Mouse (Mus musculus) liver, embryonic 11.5 days (tissue): ENCODE results near the gene Gas2. TPM values are rescaled to one million over a fixed set of nuclear protein-coding genes. Genes with fewer than 3 reads are reported as not detected.

Experiments used
- ATAC-seq: fragments of 200-750 bp; cut with Nextera tagmentation; replicated peaks from 2 replicates; pipeline ENCODE4 v1.8.0; 2017; ENCODE audit warnings: moderate number of reproducible peaks, mild to moderate bottlenecking, moderate TSS enrichment, moderate library complexity; ENCODE audit not compliant: low FRiP score
- DNase-seq: peaks from one replicate; pipeline ENCODE4 v3.0.0-alpha.2; 2017; ENCODE audit warnings: low spot score
- H3K27ac ChIP-seq: fragments of 300-500 bp; sonication (generic); 2 replicates; pipeline ENCODE4 v1.5.1; 2014; ENCODE audit warnings: mild to moderate bottlenecking, low read depth, low read length, control low read depth
- H3K27me3 ChIP-seq: fragments of 300-500 bp; sonication (generic); replicated peaks from 2 replicates; pipeline ENCODE4 v1.6.1; 2014; ENCODE audit warnings: low read length, mixed read lengths; ENCODE audit not compliant: control insufficient read depth, insufficient read depth
- H3K36me3 ChIP-seq: fragments of 300-500 bp; sonication (generic); 2 replicates; pipeline ENCODE4 v1.6.1; 2014; ENCODE audit warnings: mild to moderate bottlenecking, low read length, moderate library complexity, mixed read lengths; ENCODE audit not compliant: control insufficient read depth, insufficient read depth
- H3K4me1 ChIP-seq: fragments of 300-500 bp; sonication (generic); replicated peaks from 2 replicates; pipeline ENCODE4 v1.6.1; 2014; ENCODE audit warnings: low read length, mixed read lengths; ENCODE audit not compliant: control insufficient read depth, insufficient read depth
- H3K4me2 ChIP-seq: fragments of 300-500 bp; sonication (generic); 2 replicates; pipeline ENCODE4 v1.6.1; 2014; ENCODE audit warnings: mild to moderate bottlenecking, control low read depth, moderate library complexity
- H3K4me3 ChIP-seq: fragments of 300-500 bp; sonication (generic); 2 replicates; pipeline ENCODE4 v1.5.1; 2014; ENCODE audit warnings: low read depth, low read length, control low read depth
- H3K9ac ChIP-seq: fragments of 300-500 bp; sonication (generic); 2 replicates; pipeline ENCODE4 v1.6.1; 2014; ENCODE audit warnings: low read depth, low read length, control low read depth
- H3K9me3 ChIP-seq: fragments of 300-500 bp; sonication (generic); 2 replicates; pipeline ENCODE4 v1.6.1; 2016; ENCODE audit warnings: low read length, inconsistent platforms, mixed read lengths; ENCODE audit not compliant: control insufficient read depth
- WGBS: fragments of 180-500 bp; shearing (Covaris S2); extraction: QIAGEN DNeasy Blood & Tissue Kit; methylation state at CpG from one replicate; pipeline ENCODE4 v1.1.7; 2014; 5-methylcytosine and 5-hydroxymethylcytosine counted together
- polyA plus RNA-seq: library from polyadenylated mRNA; unstranded; fragments of >200 nt; fragmentation: Nextera tagmentation; extraction: Ambion mirVana; gene quantifications from 2 replicates; pipeline ENCODE4 v1.2.1, GENCODE M21; 2014

The Gas2 gene
- polyA plus RNA-seq, 1 experiment from 2014 or later, result 13.3 TPM

- Histone ChIP-seq H3K9me3 (no peaks in the 10 kb centered on the region), H3K27ac (no peak overlapping the region), H3K27me3 (no peaks in the 10 kb centered on the region), H3K36me3 (no peaks in the 10 kb centered on the region), H3K9ac (no peak overlapping the region), H3K4me1 (no peaks in the 10 kb centered on the region), H3K4me2 (no peak overlapping the region), H3K4me3 (no peak overlapping the region)
- DNase-seq (no peak), ATAC-seq (no peak)
- 84% methylated on average over 4 of the region's 4 CpGs for WGBS
Measured at GRCm38 (mm10) chr7:51893008-51893407, 31.2 kb downstream of the Gas2 start.

GRCm38 (mm10) chr7:51894133-51894801 lies 32.5 kb downstream of the Gas2 start:
- no peak for ATAC-seq
- H3K36me3 ChIP-seq, result no peaks in the 10 kb centered on the region
- WGBS, result 77% methylated on average over 4 of the region's 4 CpGs
- H3K27ac ChIP-seq, result no peak overlapping the region
- no peak for DNase-seq
- H3K9me3 ChIP-seq, result no peaks in the 10 kb centered on the region
- no peak overlapping the region for H3K9ac ChIP-seq
- no peaks in the 10 kb centered on the region for H3K4me1 ChIP-seq
- H3K4me2 ChIP-seq, result no peak overlapping the region
- H3K4me3 ChIP-seq, result no peak overlapping the region
- no peaks in the 10 kb centered on the region for H3K27me3 ChIP-seq

- ATAC-seq (no peak), DNase-seq (no peak)
- H3K4me2 ChIP-seq, result no peak overlapping the region
- H3K9me3 ChIP-seq, result no peaks in the 10 kb centered on the region
- H3K36me3 ChIP-seq, result no peaks in the 10 kb centered on the region
- H3K4me3 ChIP-seq, result no peak overlapping the region
- H3K4me1 ChIP-seq, result no peaks in the 10 kb centered on the region
- 67% methylated on average over 2 of the region's 2 CpGs for WGBS
- H3K9ac ChIP-seq, result no peak overlapping the region
- no peaks in the 10 kb centered on the region for H3K27me3 ChIP-seq
- no peak overlapping the region for H3K27ac ChIP-seq
Measured at GRCm38 (mm10) chr7:51894939-51895338, 33.1 kb downstream of the Gas2 start.

- Histone ChIP-seq H3K27me3 (no peaks in the 10 kb centered on the region), H3K27ac (no peak overlapping the region), H3K4me2 (no peak overlapping the region), H3K4me1 (no peaks in the 10 kb centered on the region), H3K9ac (no peak overlapping the region), H3K36me3 (no peaks in the 10 kb centered on the region), H3K4me3 (no peak overlapping the region), H3K9me3 (no peaks in the 10 kb centered on the region)
- ATAC-seq, result no peak
- DNase-seq, result no peak
- WGBS, result 82% methylated on average over 6 of the region's 6 CpGs
Measured at GRCm38 (mm10) chr7:51899066-51899465, 37.3 kb downstream of the Gas2 start.

GRCm38 (mm10) chr7:51913292-51914050 lies 51.7 kb downstream of the Gas2 start:
- no peaks in the 10 kb centered on the region for H3K9me3 ChIP-seq
- WGBS, result 83% methylated on average over 3 of the region's 3 CpGs
- no peak overlapping the region for H3K4me2 ChIP-seq
- no peaks in the 10 kb centered on the region for H3K36me3 ChIP-seq
- no peaks in the 10 kb centered on the region; the same call in 1 of the 2 replicates for H3K4me1 ChIP-seq
- H3K9ac ChIP-seq, result no peak overlapping the region
- DNase-seq (no peak), ATAC-seq (no peak)
- no peaks in the 10 kb centered on the region for H3K27me3 ChIP-seq
- no peak overlapping the region for H3K4me3 ChIP-seq
- no peak overlapping the region for H3K27ac ChIP-seq

GRCm38 (mm10) chr7:51914132-51914531 lies 52.3 kb downstream of the Gas2 start:
- 81% methylated on average over 2 of the region's 2 CpGs for WGBS
- no peaks in the 10 kb centered on the region for H3K27me3 ChIP-seq
- no peak overlapping the region for H3K27ac ChIP-seq
- H3K36me3 ChIP-seq, result no peaks in the 10 kb centered on the region
- DNase-seq (no peak), ATAC-seq (no peak)
- no peaks in the 10 kb centered on the region for H3K9me3 ChIP-seq
- H3K4me1 ChIP-seq, result no peaks in the 10 kb centered on the region; the same call in 1 of the 2 replicates
- H3K4me2 ChIP-seq, result no peak overlapping the region
- no peak overlapping the region for H3K4me3 ChIP-seq
- H3K9ac ChIP-seq, result no peak overlapping the region

GRCm38 (mm10) chr7:51928761-51929519 lies 67.1 kb downstream of the Gas2 start:
- DNase-seq, result no peak

GRCm38 (mm10) chr7:51931217-51931616 lies 69.4 kb downstream of the Gas2 start:
- Histone ChIP-seq H3K4me3 (no peak overlapping the region), H3K9ac (no peak overlapping the region), H3K4me2 (no peak overlapping the region), H3K27ac (no peak overlapping the region), H3K4me1 (no peaks in the 10 kb centered on the region), H3K27me3 (no peaks in the 10 kb centered on the region), H3K36me3 (no peaks in the 10 kb centered on the region), H3K9me3 (no peaks in the 10 kb centered on the region)
- ATAC-seq, result no peak
- 78% methylated on average over 4 of the region's 4 CpGs for WGBS
- DNase-seq, result no peak

More at GRCm38 (mm10) chr7:51928761-51929519, 67.1 kb downstream of the Gas2 start:
- H3K4me3 ChIP-seq, result no peak overlapping the region
- no peaks in the 10 kb centered on the region for H3K9me3 ChIP-seq
- H3K27ac ChIP-seq, result no peak overlapping the region
- no peaks in the 10 kb centered on the region for H3K36me3 ChIP-seq
- no peaks in the 10 kb centered on the region for H3K4me1 ChIP-seq
- H3K9ac ChIP-seq, result no peak overlapping the region
- no peak overlapping the region for H3K4me2 ChIP-seq
- WGBS, result 72% methylated on average over 10 of the region's 10 CpGs
- H3K27me3 ChIP-seq, result no peaks in the 10 kb centered on the region
- ATAC-seq, result no peak
